Mouse (Mus musculus) heart, adult 2 months (tissue): ENCODE measurements around the gene Vmn1r197.

Experiments
- CTCF ChIP-seq: fragments of 200-600 bp; IDR thresholded peaks from 2 replicates; pipeline ENCODE4 v1.8.1; 2022; ENCODE audit warnings: antibody characterized with exemption, mild to moderate bottlenecking, moderate library complexity
- EP300 ChIP-seq: fragments of 200-500 bp; IDR thresholded peaks from 2 replicates; pipeline ENCODE4 v1.6.1; 2011; ENCODE audit warnings: low read depth, low read length, control low read depth; ENCODE audit not compliant: insufficient read depth
- POLR2A ChIP-seq: fragments of 200-500 bp; IDR thresholded peaks from 2 replicates; pipeline ENCODE4 v1.6.1; 2011; ENCODE audit warnings: mild to moderate bottlenecking, low read depth, low read length, control low read depth; ENCODE audit not compliant: insufficient read depth

DNA sequence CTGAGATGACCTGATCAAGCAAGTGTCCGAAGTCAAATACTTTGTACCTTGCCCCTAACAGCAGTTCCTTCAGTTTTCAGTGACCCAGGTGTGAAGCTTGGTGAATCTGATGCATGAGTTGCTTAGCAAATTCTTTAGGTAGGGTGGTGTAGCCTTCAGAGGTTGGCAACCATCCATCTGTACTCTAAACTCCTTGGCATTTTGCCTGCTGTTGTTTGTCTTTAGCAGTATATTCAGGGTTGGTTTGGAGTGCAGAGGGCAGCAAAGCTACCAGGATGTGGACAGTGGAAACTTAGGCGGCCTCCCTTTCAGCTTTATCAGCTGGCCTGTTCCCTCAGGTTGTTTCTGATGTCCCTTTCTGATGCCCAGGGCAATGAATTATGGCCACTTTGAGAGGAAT, 9.0 kb upstream of the Vmn1r197 start:
- TF ChIP-seq POLR2A (no peak), CTCF (no peak), EP300 (no peak)
